ENCODE assay signal across 8 mouse cellular contexts in genomic region chr2:178137518-178137917, GRCm38 (mm10). TPM values are rescaled to one million over a fixed set of nuclear protein-coding genes. Genes with fewer than 3 reads are reported as not detected.
DNase-seq lines count a peak whose midpoint lies in the region; ATAC-seq lines count a peak whose summit lies in the region.

No protein-coding gene starts in this region.

- 0 out of 2 replicates have a peak, but pooled peaks cover 3% of the 10 kb centered on the region for H3K4me1 ChIP-seq in heart, embryonic 11.5 days (ENCODE audit: control insufficient read depth, insufficient read depth, low read length)

- no peak for ATAC-seq in heart, embryonic 11.5 days (replicated peaks; ENCODE audit: insufficient number of reproducible peaks, low FRiP score, low TSS enrichment)

- H3K9ac ChIP-seq in heart, embryonic 11.5 days (ENCODE audit: low read depth, low read length): no peak overlapping the region

- intact Hi-C loops in heart, postnatal 10 days (cut with DNase I): loop anchor here (1.0 to 5.0 kb wide), 3 partner anchors 110 to 200 kb away; no protein-coding TSS in a partner anchor

- H3K27me3 ChIP-seq in heart, embryonic 11.5 days (ENCODE audit: control insufficient read depth, insufficient read depth, low read length): peaks cover 36% of the 10 kb centered on the region

- H3K4me3 ChIP-seq in heart, embryonic 11.5 days (ENCODE audit: low read depth, low read length): no peak overlapping the region

- no peak overlapping the region for H3K27ac ChIP-seq in heart, embryonic 11.5 days (ENCODE audit: low read depth, low read length)

- H3K9me3 ChIP-seq in heart, embryonic 11.5 days (replicated peaks; ENCODE audit: control insufficient read depth, low read length): no peaks in the 10 kb centered on the region

- WGBS in heart, embryonic 11.5 days (ENCODE audit: insufficient replicate concordance): 7% methylated on average over 3 of the region's 3 CpGs

- peak; percentile 55 to 67 for DNase-seq in heart, postnatal 10 days
- DNase-seq in 3T3-L1 (ENCODE audit: low read depth, low spot score): peak; percentile 70
- DNase-seq in Muller cell, postnatal 12 days (ENCODE audit: inconsistent ontology term): peak; percentile 31
- DNase-seq in cerebellum, postnatal 36 days: peak; percentile 70 to 79
- peak; percentile 15 to 60 for DNase-seq in kidney, postnatal 36 days
- DNase-seq in mesoderm, embryonic 11.5 days (ENCODE audit: low read depth, low spot score): peak; percentile 70
- no peak for DNase-seq in T-cell, adult 2 months (ENCODE audit: low spot score)

- H3K36me3 ChIP-seq in heart, embryonic 11.5 days (ENCODE audit: control insufficient read depth, insufficient read depth, low read length): no peaks in the 10 kb centered on the region

- H3K4me2 ChIP-seq in heart, embryonic 11.5 days: no peak overlapping the region

RNA-seq across cellular contexts. Expression of gene Phactr3, which starts 18.7 kb away (rescaled TPM):
- 1 to 10 TPM; 1.9 TPM for total RNA-seq in heart, postnatal 10 days (2021)
- polyA plus RNA-seq in heart, embryonic 11.5 days (2014; fragmentation: Nextera tagmentation; extraction: Ambion mirVana): 11.7 TPM in 2 replicates

RNA-seq across cellular contexts. Expression of gene Zfp931, which starts 59.2 kb away (rescaled TPM):
- 1 to 10 TPM; 9.6 to 9.7 TPM for total RNA-seq in heart, postnatal 10 days (2021)
- 14.9 and 15.6 TPM in 2 replicates for polyA plus RNA-seq in heart, embryonic 11.5 days (2014; fragmentation: Nextera tagmentation; extraction: Ambion mirVana)
